Mouse (Mus musculus): ENCODE data around the gene Rbm47. TPM values are rescaled to one million over a fixed set of nuclear protein-coding genes. Genes with fewer than 3 reads are reported as not detected.

The Rbm47 gene
- total and polyA plus RNA-seq, 3 experiments, result 1.9 to 3.5 (median 2.2) TPM

DNA sequence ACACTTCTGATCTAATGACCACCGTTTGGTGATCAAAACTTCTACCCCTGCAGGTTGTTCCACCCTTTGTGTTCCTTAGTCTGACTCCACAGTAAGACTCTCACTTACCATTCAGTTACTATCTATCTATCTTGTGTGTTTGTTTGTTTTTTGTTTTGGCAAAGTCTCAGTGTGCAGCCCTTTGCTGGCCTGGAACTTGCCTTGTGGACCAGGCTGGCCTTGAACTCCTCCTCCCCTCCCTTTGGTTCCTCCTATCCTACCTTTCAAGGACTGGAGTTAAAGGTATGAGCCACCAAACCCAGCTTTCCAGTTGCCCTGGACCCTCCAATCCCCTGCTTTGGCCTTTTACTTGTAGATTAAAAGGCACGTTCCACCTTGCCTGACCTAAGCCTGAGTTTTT, 23.8 kb downstream of the Rbm47 start:
- WGBS, result 84% methylated on average over 2 of the region's 2 CpGs
- Histone ChIP-seq H3K27me3 (ENCODE audit: control insufficient read depth, insufficient read depth, low read length) (peaks cover 5% of the 10 kb centered on the region), H3K36me3 (ENCODE audit: control insufficient read depth, insufficient read depth, low read length) (no peaks in the 10 kb centered on the region), H3K4me3 (no peak overlapping the region), H3K79me2 (replicated peaks; ENCODE audit: control insufficient read depth, insufficient read depth, low read length) (no peaks in the 10 kb centered on the region), H3K9ac (ENCODE audit: low read depth, low read length) (no peak overlapping the region), H3K4me1 (ENCODE audit: control insufficient read depth, insufficient read depth, low read length) (no peaks in the 10 kb centered on the region), H3K27ac (no peak overlapping the region)
- no peak for DNase-seq
- intact Hi-C loops (cut with DNase I), result no loop called here
- TF ChIP-seq EP300 (IDR thresholded peaks at IDR 0.05; ENCODE audit: insufficient read depth, low read depth, low read length), result no peak
- TF ChIP-seq POLR2A (IDR thresholded peaks at IDR 0.05; ENCODE audit: insufficient read depth, low read depth, low read length), result no peak
- no peak for TF ChIP-seq CTCF (IDR thresholded peaks at IDR 0.05)

DNA sequence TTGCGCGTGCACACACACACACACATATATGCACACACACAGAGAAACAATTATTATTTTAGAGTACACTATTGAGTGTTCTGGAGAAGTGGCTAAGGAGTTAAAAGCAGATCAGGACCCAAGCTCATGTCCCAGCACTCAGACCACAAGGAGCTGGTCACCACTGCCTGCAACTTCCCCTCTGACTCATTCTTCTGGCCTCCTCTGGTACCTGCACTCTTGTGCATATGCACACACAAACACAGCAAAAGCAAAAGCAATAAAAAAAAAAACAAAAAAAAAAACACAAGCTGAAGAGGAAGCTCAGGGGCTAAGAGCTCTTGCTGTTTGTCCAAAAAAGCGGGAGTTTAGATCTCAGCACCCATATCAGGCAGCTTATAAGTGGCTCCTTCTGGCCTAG, 25.6 kb downstream of the Rbm47 start:
- H3K9ac ChIP-seq (ENCODE audit: low read depth, low read length), result no peak overlapping the region

DNA sequence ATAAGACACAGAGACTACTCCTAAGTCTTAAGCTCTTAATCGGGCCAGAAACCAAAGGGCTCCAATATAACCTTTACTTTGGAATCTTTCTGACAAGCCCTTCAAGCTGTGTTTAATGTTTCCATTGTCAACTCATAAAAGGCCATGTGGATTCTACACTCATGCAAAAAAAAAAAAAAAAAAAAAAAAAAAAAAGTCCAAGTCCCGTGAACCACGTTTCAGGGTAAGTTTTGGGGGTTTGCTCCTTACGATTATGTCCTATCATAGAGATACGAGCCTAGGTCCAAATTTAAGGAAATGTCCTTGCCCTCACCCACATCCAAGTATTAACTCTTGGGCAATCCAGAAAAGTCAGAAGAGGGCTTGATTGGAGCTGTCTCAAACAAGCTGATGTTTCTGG, 27.3 kb downstream of the Rbm47 start:
- TF ChIP-seq EP300 (IDR thresholded peaks at IDR 0.05; ENCODE audit: insufficient read depth, low read depth, low read length), result no peak
- TF ChIP-seq CTCF (IDR thresholded peaks at IDR 0.05), result no peak
- no peak for TF ChIP-seq POLR2A (IDR thresholded peaks at IDR 0.05; ENCODE audit: insufficient read depth, low read depth, low read length)
- no peak overlapping the region for H3K9ac ChIP-seq (ENCODE audit: low read depth, low read length)
- no peaks in the 10 kb centered on the region for H3K4me1 ChIP-seq (ENCODE audit: control insufficient read depth, insufficient read depth, low read length)
- H3K4me3 ChIP-seq, result no peak overlapping the region
- peaks cover under 1% of the 10 kb centered on the region; the same call in 1 of the 2 replicates for H3K27me3 ChIP-seq (ENCODE audit: control insufficient read depth, insufficient read depth, low read length)
- H3K79me2 ChIP-seq (replicated peaks; ENCODE audit: control insufficient read depth, insufficient read depth, low read length), result no peaks in the 10 kb centered on the region
- DNase-seq, result no peak
- H3K36me3 ChIP-seq (ENCODE audit: control insufficient read depth, insufficient read depth, low read length), result no peaks in the 10 kb centered on the region
- WGBS, result 79% methylated on average over 5 of the region's 5 CpGs
- H3K27ac ChIP-seq, result no peak overlapping the region
- intact Hi-C loops (cut with DNase I), result no loop called here

More for the DNA sequence above, 25.6 kb downstream of the Rbm47 start:
- TF ChIP-seq CTCF (IDR thresholded peaks at IDR 0.05) (no peak), EP300 (IDR thresholded peaks at IDR 0.05; ENCODE audit: insufficient read depth, low read depth, low read length) (no peak), POLR2A (IDR thresholded peaks at IDR 0.05; ENCODE audit: insufficient read depth, low read depth, low read length) (no peak)
- H3K27ac ChIP-seq, result no peak overlapping the region
- H3K4me1 ChIP-seq (ENCODE audit: control insufficient read depth, insufficient read depth, low read length), result no peaks in the 10 kb centered on the region
- H3K4me3 ChIP-seq, result no peak overlapping the region
- no peak for DNase-seq
- no peaks in the 10 kb centered on the region for H3K79me2 ChIP-seq (replicated peaks; ENCODE audit: control insufficient read depth, insufficient read depth, low read length)
- 95% methylated on average over 3 of the region's 3 CpGs for WGBS
- H3K27me3 ChIP-seq (ENCODE audit: control insufficient read depth, insufficient read depth, low read length), result peaks cover 5% of the 10 kb centered on the region
- H3K36me3 ChIP-seq (ENCODE audit: control insufficient read depth, insufficient read depth, low read length), result no peaks in the 10 kb centered on the region
- intact Hi-C loops (cut with DNase I), result no loop called here

DNA sequence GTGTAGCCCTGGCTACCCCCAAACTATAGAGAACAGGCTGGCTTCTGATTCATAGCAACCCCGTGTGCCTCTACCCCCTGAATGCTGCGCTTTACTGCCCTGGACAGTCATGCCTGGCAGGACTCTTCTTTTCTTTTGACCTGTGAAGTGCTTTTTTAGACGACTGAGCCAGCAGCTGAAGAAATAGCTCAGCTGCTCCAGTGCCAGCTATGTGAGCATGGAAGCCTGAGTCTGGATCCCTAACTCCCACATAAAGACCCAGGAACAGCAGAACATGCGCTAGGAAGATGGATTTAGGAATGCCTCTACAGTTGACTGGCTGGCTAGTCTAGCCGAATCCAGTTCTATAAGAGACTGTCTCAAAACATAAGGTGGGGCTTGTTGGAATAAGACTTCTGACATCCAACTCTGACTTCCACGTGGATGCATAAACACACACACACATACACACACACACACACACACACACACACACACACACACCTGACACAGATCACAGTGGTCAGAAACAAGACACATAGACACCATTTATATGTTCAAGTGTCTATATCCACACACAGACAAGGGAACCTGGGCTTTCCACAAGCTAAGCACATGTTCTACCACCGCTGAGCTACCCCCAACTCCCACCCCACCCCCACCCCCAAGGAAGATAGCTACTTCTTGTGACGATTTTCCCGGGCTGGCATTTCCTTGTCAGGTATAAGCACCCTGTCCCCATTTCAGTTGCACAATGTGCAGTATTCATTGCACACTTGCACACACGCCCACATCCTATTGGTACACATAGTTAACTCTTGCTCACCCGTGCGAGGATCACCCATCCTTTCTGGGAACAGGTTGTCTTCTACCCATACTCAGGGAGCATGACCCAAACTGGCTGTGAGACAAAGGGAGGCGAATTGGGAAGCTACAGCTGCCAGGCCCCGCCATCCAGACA, 29.6 kb downstream of the Rbm47 start:
- Histone ChIP-seq H3K27me3 (ENCODE audit: control insufficient read depth, insufficient read depth, low read length) (no peaks in the 10 kb centered on the region; the same call in 1 of the 2 replicates), H3K4me3 (no peak overlapping the region), H3K9ac (ENCODE audit: low read depth, low read length) (no peak overlapping the region), H3K36me3 (ENCODE audit: control insufficient read depth, insufficient read depth, low read length) (no peaks in the 10 kb centered on the region), H3K27ac (no peak overlapping the region), H3K79me2 (replicated peaks; ENCODE audit: control insufficient read depth, insufficient read depth, low read length) (no peaks in the 10 kb centered on the region), H3K4me1 (ENCODE audit: control insufficient read depth, insufficient read depth, low read length) (no peaks in the 10 kb centered on the region)
- 81% methylated on average over 14 of the region's 14 CpGs for WGBS
- DNase-seq, result no peak
- intact Hi-C loops (cut with DNase I), result no loop called here
- TF ChIP-seq CTCF (IDR thresholded peaks at IDR 0.05), result no peak

DNA sequence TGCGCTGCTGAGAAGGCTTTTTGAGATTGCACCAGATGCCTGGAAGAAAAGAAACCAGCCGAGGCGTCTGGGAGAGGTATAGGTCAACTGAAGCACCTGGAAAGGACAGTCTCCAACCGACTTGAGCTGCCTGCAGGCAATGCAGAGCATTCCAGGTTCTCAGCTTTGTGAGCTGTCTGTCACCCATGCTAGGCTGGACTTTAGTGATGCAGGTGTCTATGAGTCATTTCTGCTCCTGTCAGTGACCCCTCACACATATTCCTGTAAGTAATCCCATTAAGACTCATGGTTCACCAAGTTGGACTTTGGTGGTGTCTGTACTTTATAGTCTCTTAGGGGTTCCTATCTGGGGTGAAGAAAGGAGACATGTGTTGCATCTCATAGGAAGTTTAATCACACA, 31.4 kb downstream of the Rbm47 start:
- H3K4me1 ChIP-seq (ENCODE audit: control insufficient read depth, insufficient read depth, low read length), result no peaks in the 10 kb centered on the region
- no peaks in the 10 kb centered on the region; the same call in 1 of the 2 replicates for H3K27me3 ChIP-seq (ENCODE audit: control insufficient read depth, insufficient read depth, low read length)
- no peak overlapping the region for H3K27ac ChIP-seq
- H3K79me2 ChIP-seq (replicated peaks; ENCODE audit: control insufficient read depth, insufficient read depth, low read length), result no peaks in the 10 kb centered on the region
- H3K36me3 ChIP-seq (ENCODE audit: control insufficient read depth, insufficient read depth, low read length), result no peaks in the 10 kb centered on the region
- intact Hi-C loops (cut with DNase I), result no loop called here
- H3K9ac ChIP-seq (ENCODE audit: low read depth, low read length), result no peak overlapping the region
- WGBS, result 96% methylated on average over 4 of the region's 4 CpGs
- no peak overlapping the region for H3K4me3 ChIP-seq
- DNase-seq, result no peak
- TF ChIP-seq EP300 (IDR thresholded peaks at IDR 0.05; ENCODE audit: insufficient read depth, low read depth, low read length), result no peak
- no peak for TF ChIP-seq POLR2A (IDR thresholded peaks at IDR 0.05; ENCODE audit: insufficient read depth, low read depth, low read length)
- no peak for TF ChIP-seq CTCF (IDR thresholded peaks at IDR 0.05)

DNA sequence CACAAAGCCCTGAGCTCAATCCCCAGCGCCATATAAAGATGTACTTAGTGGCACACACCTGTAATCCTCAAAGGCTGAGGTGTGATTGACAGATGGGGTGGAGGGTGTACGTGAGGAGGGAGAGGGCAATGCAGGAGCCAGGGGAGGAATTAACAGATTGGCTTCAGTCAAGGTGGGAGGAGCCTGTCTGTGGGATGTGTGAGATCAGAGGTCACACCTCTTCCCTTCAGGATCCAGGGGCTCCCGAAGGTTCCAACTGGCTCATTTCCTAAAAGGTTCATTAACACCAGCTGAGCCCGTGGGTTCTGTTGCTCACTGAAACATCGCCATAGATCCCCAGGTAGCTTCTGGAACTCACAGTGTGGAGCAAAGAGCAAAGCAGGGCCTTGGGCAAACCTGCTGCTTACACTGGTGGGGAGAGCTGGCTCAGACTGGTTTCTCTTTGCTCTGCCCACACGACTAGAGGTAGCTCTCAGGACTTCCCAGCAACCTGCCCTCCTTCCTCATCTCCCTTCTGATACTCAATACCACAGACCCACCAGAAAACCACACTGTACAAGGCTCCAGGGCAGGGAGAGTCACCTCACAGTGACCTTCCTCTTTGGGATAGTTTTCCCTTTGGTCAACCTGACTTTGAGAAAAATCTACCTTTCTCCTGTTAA, 33.2 kb downstream of the Rbm47 start:
- Histone ChIP-seq H3K4me3 (no peak overlapping the region), H3K27ac (no peak overlapping the region), H3K4me1 (ENCODE audit: control insufficient read depth, insufficient read depth, low read length) (no peaks in the 10 kb centered on the region), H3K36me3 (ENCODE audit: control insufficient read depth, insufficient read depth, low read length) (no peaks in the 10 kb centered on the region), H3K27me3 (ENCODE audit: control insufficient read depth, insufficient read depth, low read length) (no peaks in the 10 kb centered on the region; the same call in 1 of the 2 replicates), H3K79me2 (replicated peaks; ENCODE audit: control insufficient read depth, insufficient read depth, low read length) (no peaks in the 10 kb centered on the region), H3K9ac (ENCODE audit: low read depth, low read length) (no peak overlapping the region)
- TF ChIP-seq CTCF (IDR thresholded peaks at IDR 0.05) (no peak), POLR2A (IDR thresholded peaks at IDR 0.05; ENCODE audit: insufficient read depth, low read depth, low read length) (no peak), EP300 (IDR thresholded peaks at IDR 0.05; ENCODE audit: insufficient read depth, low read depth, low read length) (no peak)
- 38% methylated on average over 6 of the region's 6 CpGs for whole genome bisulfite sequencing
- intact Hi-C loops (cut with DNase I), result no loop called here
- DNase-seq, result no peak

Measured in heart, adult 2 months (tissue).